Mouse (Mus musculus) CH12.LX (cell line): ENCODE data around the gene Arap2.

Source experiments
- CHD2 ChIP-seq: IDR thresholded peaks from 2 replicates; pipeline ENCODE4 v1.6.1; 2011; ENCODE audit warnings: low read length, improper control_type of control experiment
- CTCF ChIP-seq, 2 experiments: IDR thresholded peaks in 1 of 2; conservative IDR thresholded peaks in 1 of 2; 2 replicates each; pipeline ENCODE4 v1.5.1; 2011 to 2012; ENCODE audit warnings: low read depth in 2 of 2, low read length in 2 of 2, improper control_type of control experiment in 1 of 2, inconsistent platforms in 1 of 2, mild to moderate bottlenecking in 1 of 2, moderate library complexity in 1 of 2
- E2F4 ChIP-seq: IDR thresholded peaks from 2 replicates; pipeline ENCODE4 v1.6.1; 2011; ENCODE audit warnings: low read depth, low read length, improper control_type of control experiment; ENCODE audit not compliant: insufficient replicate concordance
- EP300 ChIP-seq: IDR thresholded peaks from 2 replicates; pipeline ENCODE4 v1.6.1; 2011; ENCODE audit warnings: low read length, improper control_type of control experiment
- JUND ChIP-seq: conservative IDR thresholded peaks from 2 replicates; pipeline ENCODE4 v1.6.1; 2011; ENCODE audit warnings: low read depth, low read length, improper control_type of control experiment
- MAFK ChIP-seq: IDR thresholded peaks from 2 replicates; pipeline ENCODE4 v1.6.1; 2011; ENCODE audit warnings: low read length, improper control_type of control experiment; ENCODE audit not compliant: insufficient replicate concordance
- MEF2A ChIP-seq: IDR thresholded peaks from 2 replicates; pipeline ENCODE4 v1.6.1; 2014; ENCODE audit warnings: low read depth, mild to moderate bottlenecking, inconsistent platforms, low read length, improper control_type of control experiment, borderline replicate concordance
- NRF1 ChIP-seq: IDR thresholded peaks from 2 replicates; pipeline ENCODE4 v1.6.1; 2014; ENCODE audit warnings: low read depth, mild to moderate bottlenecking, inconsistent platforms, low read length, improper control_type of control experiment, moderate library complexity
- POLR2A ChIP-seq: IDR thresholded peaks from 2 replicates; pipeline ENCODE4 v1.6.1; 2011; ENCODE audit warnings: low read depth, mild to moderate bottlenecking, improper control_type of control experiment, low read length
- SIN3A ChIP-seq: IDR thresholded peaks from 2 replicates; pipeline ENCODE4 v1.6.1; 2012; ENCODE audit warnings: low read length, improper control_type of control experiment, inconsistent platforms
- SMC3 ChIP-seq: IDR thresholded peaks from 2 replicates; pipeline ENCODE4 v1.6.1; 2011; ENCODE audit warnings: low read depth, low read length, improper control_type of control experiment
- TCF12 ChIP-seq: IDR thresholded peaks from 2 replicates; pipeline ENCODE4 v1.6.1; 2014; ENCODE audit warnings: low read depth, mild to moderate bottlenecking, inconsistent platforms, low read length, improper control_type of control experiment
- USF1 ChIP-seq: IDR thresholded peaks from 2 replicates; pipeline ENCODE4 v1.6.1; 2014; ENCODE audit warnings: low read depth, mild to moderate bottlenecking, inconsistent platforms, low read length, improper control_type of control experiment
- ZNF384 ChIP-seq: IDR thresholded peaks from 2 replicates; pipeline ENCODE4 v1.6.1; 2012; ENCODE audit warnings: low read depth, low read length, improper control_type of control experiment, inconsistent platforms

- TF ChIP-seq POLR2A (no peak), CTCF (conservative IDR thresholded peaks at IDR 0.05 in 1 of 2, IDR thresholded peaks at IDR 0.05 in 1 of 2; ENCODE audit: low read depth in 2 of 2, low read length in 2 of 2) (no peak), SMC3 (no peak), TCF12 (no peak), NRF1 (no peak), JUND (no peak), MEF2A (no peak), SIN3A (no peak), EP300 (no peak), MAFK (no peak), ZNF384 (no peak), CHD2 (no peak), E2F4 (no peak), USF1 (no peak)
These were observed 47.6 kb upstream of the Arap2 start, which contains the start of gene Dthd1 for GRCm38 (mm10) chr5:62813402-62814071.
